Mouse (Mus musculus) retina, embryonic 14.5 days (tissue): Measurements from ENCODE around the gene Capn13.
"Not testable (repeated sequence)": the region's sequence is repeated elsewhere in the genome, so short reads cannot be mapped to it uniquely, and the experiment has no call there.

Source experiments
- DNase-seq: peaks from one replicate; pipeline ENCODE4 v3.0.0-alpha.2; 2015; ENCODE audit warnings: low spot score

Gene Capn13

DNA sequence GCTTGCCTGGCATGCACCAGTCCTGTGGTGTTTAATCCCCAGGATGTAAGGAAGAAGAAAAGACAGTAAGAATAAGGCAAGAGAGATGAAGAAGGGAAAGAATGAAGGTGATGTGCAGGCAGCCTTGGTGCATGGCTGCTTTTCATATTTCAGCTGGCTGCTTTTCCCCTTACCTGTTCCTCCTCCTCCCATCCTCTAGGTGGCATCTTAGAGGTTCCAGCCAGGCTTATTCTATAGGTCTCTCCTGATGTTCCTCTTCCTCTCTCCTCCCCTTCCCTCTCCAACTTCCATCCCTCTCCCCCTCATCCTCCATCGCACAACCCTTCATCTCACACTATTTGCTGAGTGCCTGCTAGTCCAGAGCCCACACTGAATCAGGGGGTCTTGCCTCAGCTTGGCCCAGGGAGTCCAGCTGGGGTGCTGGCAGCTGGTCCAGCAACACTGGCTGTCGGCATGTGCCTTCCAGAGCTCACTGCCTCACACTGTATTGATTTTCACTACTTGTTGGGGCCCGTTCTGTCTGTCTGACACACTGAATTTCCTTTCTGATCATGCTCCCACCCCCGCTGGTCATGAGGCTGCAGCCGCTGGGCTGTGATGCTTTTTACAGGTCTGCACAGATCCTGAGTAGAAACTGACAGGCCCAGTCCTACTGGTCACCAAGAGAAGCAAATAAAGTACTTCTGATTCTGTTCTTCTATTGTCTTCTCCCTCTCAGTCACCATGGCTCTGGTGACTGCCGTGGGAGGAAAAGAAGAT is 56.9 kb downstream of the Capn13 start:
- DNase-seq, result peak; percentile 21

DNA sequence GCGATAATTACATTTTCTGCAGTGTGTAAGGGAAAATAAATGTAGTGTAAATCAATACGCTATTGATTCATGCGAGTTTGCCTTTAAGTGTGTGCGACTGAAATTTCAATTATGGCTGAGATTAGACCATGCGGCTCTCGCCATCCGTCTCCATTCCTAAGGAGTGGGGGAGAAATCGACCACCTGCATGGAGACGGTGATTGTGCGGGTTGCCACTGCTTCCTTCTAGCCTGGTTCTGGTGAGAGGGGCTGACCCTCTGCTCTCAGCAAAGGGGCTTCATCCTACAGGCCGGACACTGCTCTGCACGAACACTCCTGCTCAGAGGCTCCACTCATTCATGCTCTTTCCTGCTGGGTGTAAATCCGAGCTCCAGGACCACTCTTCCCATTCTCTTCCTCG is 58.0 kb downstream of the Capn13 start:
- no peak for DNase-seq

DNA sequence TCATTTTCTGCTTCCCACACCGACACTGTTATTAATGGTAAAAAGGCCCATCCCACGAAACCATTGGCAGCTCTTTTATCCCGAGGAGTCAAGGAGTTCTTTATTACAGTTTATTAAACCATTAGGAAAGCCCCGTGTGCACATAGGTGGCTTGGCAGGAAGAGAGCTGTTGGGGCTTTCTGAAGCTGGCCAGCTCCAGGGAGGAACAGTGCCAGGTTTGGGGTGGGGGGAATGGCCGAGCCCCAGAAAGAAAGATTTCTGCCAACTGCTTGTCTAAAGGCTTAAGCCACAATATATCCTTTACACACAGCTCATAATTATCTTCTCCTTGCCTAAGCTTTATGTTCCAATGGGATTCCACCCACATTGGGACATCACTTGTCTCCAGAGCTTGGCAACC is 71.6 kb downstream of the Capn13 start:
- DNase-seq, result no peak

DNA sequence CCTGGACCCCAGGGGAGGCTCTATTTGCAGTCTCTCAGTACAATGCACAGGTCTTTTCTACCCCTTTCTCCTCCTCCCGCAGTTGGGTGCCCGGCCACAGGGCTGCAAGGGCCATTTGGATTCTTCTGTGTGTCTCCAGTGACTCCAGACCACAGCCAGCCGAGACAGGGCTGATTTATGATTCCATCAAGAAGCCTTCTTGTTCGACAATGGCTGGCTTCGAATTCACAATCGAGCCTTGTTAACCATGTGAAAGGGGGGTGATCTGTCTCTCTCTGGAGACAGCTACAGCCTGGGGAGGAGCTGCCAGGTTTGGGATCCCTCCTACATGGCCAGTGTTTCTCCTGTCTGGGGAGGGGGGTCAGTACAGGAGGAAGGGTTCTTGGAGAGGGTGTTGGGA is 75.4 kb downstream of the Capn13 start:
- DNase-seq, result no peak

DNA sequence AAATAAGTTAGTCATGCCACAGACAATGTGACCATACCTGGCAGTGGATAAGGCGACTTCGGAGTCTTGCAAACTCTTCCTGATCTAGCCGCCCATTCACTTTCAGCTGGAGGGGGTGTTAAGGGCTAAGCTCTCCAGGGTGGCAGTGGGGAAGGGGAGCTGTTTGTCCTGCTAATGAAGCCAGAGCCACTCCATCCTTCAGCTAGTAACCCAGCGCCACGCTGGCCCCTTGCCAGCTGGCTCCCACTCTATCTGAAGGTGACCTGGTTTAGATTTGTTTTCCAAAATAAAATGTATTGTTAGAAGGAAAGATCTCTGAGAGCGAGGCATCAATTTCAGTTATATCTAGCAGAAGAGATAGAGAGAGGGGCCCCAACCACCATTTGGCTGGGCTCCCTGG is 75.9 kb downstream of the Capn13 start:
- DNase-seq, result no peak

DNA sequence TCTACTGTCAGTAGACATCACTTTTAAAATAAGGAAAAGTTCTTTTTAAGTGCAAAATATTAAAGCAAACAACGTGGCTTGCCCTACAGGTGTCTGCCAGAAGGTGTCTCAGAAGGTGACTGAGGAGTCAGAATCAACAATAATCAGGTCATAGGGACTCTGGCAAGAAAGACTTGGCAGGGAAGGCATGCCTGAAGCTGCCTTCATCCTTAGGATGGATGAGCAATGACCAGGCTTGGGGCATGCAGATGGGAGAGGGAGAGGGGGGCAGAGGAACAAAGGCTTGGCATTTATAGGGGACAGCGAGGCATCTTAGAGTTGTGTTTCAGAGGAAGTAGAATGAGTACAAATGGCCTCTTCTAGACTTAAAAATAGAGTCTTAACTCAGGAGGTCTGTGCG is 76.7 kb downstream of the Capn13 start:
- no peak for DNase-seq

DNA sequence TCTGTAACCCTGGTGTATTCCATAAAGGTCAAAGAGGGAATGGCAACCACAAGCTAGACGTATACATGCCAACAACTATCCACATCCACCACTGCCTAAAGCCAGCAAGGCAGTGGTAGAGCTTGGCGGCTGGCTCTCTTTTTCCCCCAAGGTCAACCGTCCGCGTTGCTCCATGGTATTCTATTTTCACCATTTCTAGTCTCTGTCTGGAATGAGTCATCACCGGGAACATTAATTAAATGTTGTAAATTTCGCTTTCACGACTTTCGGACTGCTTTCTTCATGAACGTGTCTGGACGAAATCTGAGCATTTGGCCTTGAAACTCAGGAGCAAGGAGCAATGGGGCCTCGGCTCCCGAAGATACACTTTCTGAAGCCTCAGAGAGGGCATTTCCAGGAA is 85.9 kb downstream of the Capn13 start:
- DNase-seq, result no peak

DNA sequence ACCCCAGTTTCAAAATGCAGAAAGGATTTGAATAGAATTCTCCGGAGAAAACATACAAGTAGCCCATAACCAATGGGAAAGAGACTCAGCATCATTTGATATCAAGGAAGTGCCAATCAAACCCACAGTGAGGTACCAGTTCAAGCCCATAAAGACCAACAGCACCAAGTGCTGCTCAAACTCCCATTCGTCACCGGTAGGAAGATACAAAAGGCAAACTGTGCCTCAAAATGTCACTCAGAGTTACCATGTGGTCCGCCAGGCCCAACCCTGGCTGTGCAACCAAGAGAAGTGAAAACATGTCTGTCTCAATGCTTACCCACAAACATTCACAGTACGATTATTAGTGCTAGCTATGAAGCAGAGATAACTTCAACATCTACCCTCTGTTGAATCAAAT is 89.2 kb downstream of the Capn13 start:
- DNase-seq, result no peak

DNA sequence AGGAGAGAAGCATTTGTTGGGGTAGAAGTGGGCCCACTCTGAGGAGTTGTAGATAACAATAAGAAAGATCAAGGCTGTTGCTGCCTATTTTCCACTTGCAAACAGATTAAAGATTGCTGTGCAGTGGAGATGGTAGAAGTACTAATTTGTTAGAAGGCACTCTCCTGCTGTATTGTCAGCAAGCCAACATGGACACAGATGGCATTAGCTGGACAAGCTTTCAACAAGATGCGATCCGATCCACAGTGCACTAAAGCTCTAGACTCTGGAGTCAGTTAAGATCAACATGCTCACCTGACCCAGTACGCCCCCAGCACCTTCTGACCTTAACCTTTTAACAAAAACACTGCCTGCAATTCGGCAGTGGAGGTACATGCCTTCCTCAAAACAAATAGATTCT is 92.0 kb downstream of the Capn13 start:
- DNase-seq, result no peak

DNA sequence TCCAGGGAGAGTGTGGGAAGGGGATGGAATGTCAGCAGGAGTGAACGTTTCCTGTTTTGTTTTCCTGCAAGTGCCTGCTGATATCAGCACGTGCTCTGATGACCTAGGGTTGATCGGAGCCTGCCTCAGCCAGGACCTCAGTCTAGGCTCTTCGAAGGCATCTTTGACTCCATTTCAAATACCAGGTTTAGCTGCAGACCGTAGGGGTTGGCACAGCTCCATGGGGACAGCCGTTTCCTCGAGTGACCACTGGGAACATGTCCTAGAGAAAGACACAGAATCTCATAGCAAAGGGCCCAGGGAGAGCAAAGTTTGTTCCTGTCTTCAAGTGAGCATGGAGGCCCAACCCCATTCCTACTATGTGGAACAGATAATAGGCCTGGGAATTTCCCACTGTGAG is 94.0 kb downstream of the Capn13 start:
- no peak for DNase-seq

DNA sequence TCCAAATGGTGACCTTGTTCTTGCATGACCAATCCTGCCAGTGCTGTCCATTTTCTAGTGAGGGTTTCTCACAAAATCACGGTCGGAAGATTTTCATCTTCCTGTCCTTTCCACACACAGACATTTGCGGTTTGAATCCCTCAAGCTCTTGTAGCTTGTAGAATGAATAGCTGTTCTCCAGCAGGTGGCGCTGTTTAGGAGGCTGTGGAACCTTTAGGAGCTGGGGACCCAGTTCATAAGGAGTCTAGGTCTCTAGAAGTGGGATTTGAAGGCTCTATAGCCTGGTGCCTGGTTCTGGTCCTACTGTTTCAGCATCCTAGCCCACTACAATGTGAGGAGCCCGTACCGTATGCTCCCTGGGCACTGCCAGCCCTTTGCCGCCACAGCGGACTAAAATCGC is 95.0 kb downstream of the Capn13 start:
- peak; percentile 82 for DNase-seq

DNA sequence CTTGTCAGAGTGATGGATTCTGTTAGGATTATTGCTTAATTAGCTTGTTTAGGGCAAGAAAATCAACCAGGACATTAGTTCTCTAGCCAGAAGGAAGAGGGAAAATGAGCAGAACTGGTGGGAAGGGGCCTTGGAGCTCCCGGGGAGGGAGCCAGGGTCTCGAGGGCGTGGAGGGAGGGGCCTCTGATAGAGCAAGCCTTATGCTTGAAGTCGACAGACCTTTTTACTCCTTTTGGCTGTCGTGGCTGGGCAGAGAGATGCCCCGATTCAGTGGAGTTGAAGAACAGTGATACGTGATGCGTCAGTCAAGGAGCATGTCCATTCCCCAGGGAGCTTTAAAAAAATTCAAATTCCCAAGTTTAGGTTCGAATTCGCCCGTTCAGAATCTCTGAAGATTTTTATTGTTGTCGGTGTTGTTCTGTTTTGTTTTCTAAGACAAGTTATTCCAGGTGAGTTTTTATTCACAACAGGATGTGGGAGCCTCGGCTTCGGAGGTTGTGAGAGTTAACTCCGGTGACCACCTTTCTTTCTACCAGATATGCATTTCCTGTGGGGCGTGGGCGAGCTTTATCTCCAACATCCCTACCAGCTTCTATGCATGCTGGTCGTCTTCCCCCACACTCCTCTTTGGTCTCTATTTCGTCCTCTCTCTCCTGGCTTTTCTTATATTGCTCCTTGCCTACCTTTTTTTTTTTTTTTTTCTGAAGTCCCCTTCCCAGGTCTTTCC is 96.4 kb downstream of the Capn13 start:
- no peak for DNase-seq

DNA sequence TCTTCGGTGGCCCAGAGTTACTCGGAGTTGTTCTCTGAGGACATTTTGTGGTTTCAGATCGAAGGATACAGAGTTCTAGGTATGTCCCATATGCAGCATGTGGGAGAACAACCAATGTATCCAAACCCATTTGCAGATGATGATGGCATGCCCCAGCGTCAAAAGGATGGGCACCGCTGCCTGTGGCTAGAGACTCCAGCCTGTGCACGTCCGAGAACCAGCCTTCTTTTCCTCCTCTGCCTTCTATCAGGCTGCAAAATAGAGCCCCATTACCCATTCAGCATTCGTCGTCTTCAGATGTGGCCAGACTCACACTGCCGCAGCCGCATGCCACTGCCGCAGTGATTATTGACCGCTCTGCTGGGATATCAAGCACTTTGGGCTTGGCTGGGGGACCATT is 97.0 kb downstream of the Capn13 start:
- DNase-seq, result no peak

DNA sequence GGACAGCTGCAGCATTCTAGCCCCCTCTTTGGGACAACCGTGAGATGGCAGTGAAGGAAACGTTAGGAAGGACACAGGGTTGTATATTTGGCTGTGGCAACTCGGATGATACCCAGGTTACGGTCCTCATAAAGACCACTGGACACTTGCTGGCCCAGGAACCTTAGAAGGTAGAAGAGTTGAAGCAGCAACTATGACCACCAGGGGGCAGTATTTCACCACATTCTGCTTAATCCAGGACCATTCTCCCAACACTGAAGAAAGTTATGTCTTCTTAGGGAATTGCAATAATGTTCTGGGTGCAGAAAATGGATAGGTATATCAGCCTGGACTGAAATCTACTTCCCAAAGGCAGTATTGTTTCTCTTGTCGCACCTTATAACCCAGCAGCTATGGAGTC is 97.4 kb downstream of the Capn13 start:
- DNase-seq, result peak; percentile 95

DNA sequence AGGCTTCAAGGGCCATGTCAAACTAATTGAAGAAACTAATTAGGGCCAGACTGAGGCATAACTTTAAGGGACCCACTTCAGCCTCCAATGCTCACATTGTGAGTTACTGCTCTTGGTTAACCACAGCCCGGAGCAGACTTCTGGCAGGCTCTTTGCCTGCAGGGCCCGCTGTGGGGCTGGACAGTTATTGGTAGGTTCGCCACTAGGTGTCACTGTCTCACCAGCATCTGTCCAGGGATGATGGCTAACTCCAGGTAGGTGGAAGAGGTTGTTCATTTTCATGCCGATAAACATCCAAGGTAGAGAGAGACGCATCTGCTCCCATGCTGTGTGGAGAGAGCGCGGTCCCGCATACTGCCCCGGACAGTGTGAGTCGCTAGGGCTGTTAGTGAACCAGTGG is 98.6 kb downstream of the Capn13 start:
- DNase-seq, result peak; percentile 92

DNA sequence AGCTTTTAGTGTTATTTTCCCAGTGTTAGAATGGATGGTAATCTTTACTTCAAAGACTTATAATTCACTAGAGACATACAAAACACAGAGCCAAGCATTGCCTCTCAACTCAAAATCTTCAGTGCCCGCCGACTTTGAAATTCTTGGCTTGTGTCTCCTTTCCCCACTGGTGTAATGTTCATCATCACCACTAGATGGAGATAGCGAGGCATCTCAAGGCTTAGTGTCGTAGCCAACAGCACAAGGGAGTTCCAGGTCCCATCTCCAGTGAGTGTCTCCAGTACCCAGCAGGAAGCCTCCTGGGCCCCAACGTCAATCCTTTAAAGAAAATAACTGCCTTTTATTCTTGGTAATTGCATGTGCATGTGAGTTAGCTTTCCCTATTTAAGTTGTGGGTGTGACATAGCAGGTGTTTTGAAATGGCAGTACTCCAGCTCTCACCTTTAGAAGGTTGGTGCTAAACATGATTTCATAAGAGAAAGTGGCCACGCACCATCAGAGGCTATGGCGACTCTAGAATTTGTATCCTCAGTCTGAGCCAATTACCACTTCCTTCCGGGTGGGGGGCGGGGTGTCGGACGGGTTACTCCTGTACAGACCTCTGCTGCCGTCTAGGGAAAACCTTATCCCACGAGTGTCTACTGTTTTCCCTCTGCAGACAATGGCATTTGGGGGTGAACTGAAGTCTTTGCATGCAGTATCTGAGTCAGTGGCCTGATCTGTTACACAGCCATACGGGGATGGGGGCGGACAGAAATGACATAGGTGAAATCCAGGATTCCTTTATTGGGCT is 99.2 kb downstream of the Capn13 start:
- peak; percentile 87 for DNase-seq

DNA sequence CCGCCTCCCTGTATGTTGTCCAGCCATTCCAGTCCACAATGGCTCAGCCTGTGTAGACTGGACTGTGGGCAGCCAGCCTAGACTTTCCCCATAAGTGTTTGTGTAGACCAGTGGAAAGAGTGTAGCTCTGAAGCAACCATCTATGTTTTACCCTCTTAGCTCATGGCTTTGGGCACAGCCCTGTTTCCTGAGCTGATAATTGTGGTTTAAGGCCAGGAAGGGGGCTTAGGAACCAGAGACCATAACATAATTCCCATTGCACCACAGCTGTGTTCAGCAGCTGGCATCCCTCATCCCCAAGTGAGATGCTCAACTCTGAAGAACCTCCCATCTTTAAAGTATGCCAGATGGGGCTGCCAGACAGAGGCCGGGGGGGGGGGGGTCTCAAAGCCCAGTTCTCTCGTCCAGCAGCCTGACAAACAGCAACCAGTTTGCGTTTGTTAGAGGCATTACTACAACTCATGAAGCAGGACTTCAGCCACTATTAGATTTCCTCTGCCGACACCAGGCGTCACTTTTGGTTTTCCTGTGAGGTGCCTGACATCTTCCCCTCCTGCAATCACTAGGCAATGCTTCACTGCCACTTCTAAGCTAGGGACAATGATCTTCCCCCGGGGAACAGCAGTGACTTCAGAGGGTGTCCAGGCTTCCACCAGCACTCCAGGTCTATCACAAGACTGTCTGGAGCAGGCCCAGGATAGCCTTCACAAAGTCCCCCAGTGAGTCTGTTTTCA is 100.4 kb downstream of the Capn13 start:
- no peak for DNase-seq

DNA sequence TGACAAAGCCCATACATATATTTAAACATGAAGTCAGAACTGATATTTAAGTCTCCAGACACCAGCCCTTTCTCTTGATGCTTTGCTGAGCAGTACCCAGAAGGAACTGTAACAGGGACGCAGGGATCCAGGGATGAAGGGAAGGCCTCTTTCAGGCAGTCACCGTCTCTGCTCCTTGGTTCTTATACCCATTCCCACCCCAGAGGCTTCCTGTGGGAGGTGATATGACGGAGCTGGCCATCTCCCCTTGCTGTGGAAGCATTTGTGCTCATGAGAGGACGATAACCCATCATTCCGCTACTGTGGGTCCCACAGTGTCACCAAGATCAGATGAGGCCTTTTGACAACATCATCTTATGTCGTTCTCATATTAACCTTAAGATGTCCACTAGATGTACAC is 101.7 kb downstream of the Capn13 start:
- DNase-seq, result no peak

DNA sequence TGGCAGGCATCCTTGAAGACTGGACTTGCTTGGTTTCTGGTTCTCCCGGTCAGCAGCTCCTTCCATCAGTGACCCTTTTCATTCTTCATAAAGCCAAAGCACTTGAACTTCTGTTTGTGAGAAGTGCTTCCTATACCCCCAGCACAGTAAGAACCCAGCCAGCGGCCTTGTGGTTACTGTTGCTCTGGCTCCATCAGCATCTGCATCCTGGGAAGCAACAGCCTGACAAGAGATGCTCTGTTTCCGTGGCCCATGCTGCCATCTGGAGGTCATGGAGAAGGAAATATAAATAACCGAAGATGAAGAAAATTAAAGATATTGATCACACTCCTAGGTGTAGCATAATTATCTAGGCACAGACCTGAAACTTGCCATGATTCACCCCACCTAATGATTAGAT is 103.8 kb downstream of the Capn13 start:
- peak; percentile 75 for DNase-seq

DNA sequence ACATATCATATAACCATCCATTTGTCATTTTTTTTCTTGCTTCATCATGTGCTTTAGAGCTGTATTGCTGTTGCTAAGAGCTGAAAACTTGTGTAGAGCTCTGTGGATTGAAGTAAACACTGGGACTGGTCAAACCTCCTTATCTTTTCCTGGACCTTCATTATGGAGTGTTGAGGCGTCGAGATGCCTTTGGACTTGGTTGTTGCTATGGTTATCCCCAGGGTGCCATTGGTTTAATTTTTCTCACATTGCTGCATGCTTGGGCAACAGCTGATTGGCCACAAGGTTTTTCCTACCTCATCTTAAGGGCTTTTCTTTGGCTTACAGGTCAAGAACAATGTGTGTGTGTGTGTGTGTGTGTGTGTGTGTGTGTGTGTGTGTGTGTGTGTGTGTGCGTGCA is 107.4 kb downstream of the Capn13 start:
- DNase-seq, result no peak

DNA sequence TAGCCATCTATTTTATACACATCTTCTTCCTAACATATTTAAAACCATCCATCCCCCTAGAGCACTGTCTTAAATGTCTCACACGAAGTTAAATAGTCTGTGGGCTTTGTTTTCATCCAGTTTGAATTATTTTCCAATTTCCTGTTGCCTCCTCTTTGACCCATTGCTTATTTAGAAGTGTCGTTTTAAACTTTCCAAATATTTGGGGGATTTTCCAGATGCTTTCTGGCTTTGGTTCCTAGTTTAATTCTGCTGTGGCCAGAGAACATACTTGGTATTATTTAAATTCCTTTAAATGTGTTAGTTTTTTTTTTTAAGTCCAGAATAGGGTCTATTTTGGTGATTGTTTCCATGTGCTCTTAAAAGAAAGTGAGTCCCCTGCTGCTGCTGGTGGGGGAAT is 116.4 kb downstream of the Capn13 start:
- no peak for DNase-seq

DNA sequence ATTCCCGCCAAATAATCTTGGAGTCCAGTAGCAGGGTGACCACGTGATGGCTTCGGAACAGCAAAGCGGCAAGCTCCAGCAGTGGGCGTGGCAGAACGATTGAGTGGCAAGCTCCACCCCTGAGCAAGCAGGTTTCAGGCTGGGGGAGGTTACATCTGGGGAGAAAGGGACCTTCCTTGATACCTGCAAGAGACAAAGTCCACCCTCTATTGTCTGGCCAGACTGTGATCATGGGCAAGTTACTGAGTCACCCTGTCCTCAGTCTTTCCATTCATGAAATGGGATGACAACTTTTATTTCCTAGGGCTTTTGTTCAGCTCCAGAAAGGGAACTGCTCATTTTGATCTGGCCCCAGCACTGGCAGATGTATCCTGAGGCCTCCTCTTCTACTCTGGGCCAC is 118.0 kb downstream of the Capn13 start:
- not testable (repeated sequence) for DNase-seq
